Mouse (Mus musculus) retina, postnatal 7 days (tissue): Measurements from ENCODE around the gene Senp1.

Experiments
- DNase-seq: peaks from one replicate; pipeline ENCODE4 v3.0.0-alpha.2; 2012; ENCODE audit warnings: low read depth, low spot score

Senp1 gene

GRCm38 (mm10) chr15:98048918-98049700 is 44.4 kb downstream of the Senp1 start:
- DNase-seq: no peak

GRCm38 (mm10) chr15:98044387-98044786 is 49.2 kb downstream of the Senp1 start:
- DNase-seq: no peak

GRCm38 (mm10) chr15:98043967-98044366 is 49.6 kb downstream of the Senp1 start:
- DNase-seq: no peak

- no peak for DNase-seq
These were observed 51.0 kb downstream of the Senp1 start for GRCm38 (mm10) chr15:98042508-98042907.

GRCm38 (mm10) chr15:98039682-98040081 is 53.9 kb downstream of the Senp1 start:
- DNase-seq: no peak

- DNase-seq: no peak
These were observed 57.0 kb downstream of the Senp1 start for GRCm38 (mm10) chr15:98036578-98036977.

- no peak for DNase-seq
These were observed 58.3 kb downstream of the Senp1 start for GRCm38 (mm10) chr15:98035076-98035755.

- no peak for DNase-seq
These were observed 60.3 kb downstream of the Senp1 start for GRCm38 (mm10) chr15:98033233-98033748.

GRCm38 (mm10) chr15:98029798-98030197 is 63.7 kb downstream of the Senp1 start:
- peak; percentile 29 for DNase-seq

GRCm38 (mm10) chr15:98026967-98027904 is 66.3 kb downstream of the Senp1 start:
- no peak for DNase-seq

- DNase-seq: no peak
These were observed 67.9 kb downstream of the Senp1 start for GRCm38 (mm10) chr15:98025611-98026010.

- DNase-seq: no peak
These were observed 70.4 kb downstream of the Senp1 start for GRCm38 (mm10) chr15:98023137-98023536.

- DNase-seq: no peak
These were observed 71.7 kb downstream of the Senp1 start for GRCm38 (mm10) chr15:98021886-98022285.

GRCm38 (mm10) chr15:98019047-98019446 is 74.5 kb downstream of the Senp1 start:
- no peak for DNase-seq

GRCm38 (mm10) chr15:98017925-98018324 is 75.6 kb downstream of the Senp1 start:
- no peak for DNase-seq

GRCm38 (mm10) chr15:98012810-98013209 is 80.7 kb downstream of the Senp1 start:
- no peak for DNase-seq

- DNase-seq: no peak
These were observed 88.4 kb downstream of the Senp1 start for GRCm38 (mm10) chr15:98005181-98005580.

- DNase-seq: no peak
These were observed 88.8 kb downstream of the Senp1 start for GRCm38 (mm10) chr15:98004740-98005159.

GRCm38 (mm10) chr15:98003822-98004739 is 89.5 kb downstream of the Senp1 start, which contains the start of gene Col2a1:
Gene Col2a1 (minus strand): TSS chr15:98004695.
- no peak for DNase-seq

- no peak for DNase-seq
These were observed 90.3 kb downstream of the Senp1 start for GRCm38 (mm10) chr15:98002991-98003821.
